Mouse (Mus musculus) limb, embryonic 14.5 days (tissue): ENCODE data around the gene Pld4. TPM values are rescaled to one million over a fixed set of nuclear protein-coding genes. Genes with fewer than 3 reads are reported as not detected.

ENCODE experiments used
- ATAC-seq: fragments of 200-750 bp; cut with Nextera tagmentation; 2 replicates; pipeline ENCODE4 v1.8.0; 2017; ENCODE audit warnings: low read depth, moderate number of reproducible peaks, moderate TSS enrichment; ENCODE audit not compliant: low FRiP score
- DNase-seq: peaks from one replicate; pipeline ENCODE4 v3.0.0-alpha.2; 2015; ENCODE audit warnings: low spot score
- H3K27ac ChIP-seq: fragments of 300-500 bp; sonication (generic); replicated peaks from 2 replicates; pipeline ENCODE4 v1.5.1; 2014; ENCODE audit warnings: low read depth, mild to moderate bottlenecking, low read length, moderate library complexity, mixed read lengths
- H3K27me3 ChIP-seq: fragments of 300-500 bp; sonication (generic); 2 replicates; pipeline ENCODE4 v1.6.1; 2014; ENCODE audit warnings: low read length, mixed read lengths; ENCODE audit not compliant: control insufficient read depth, insufficient read depth
- H3K36me3 ChIP-seq: fragments of 300-500 bp; sonication (generic); 2 replicates; pipeline ENCODE4 v1.6.1; 2014; ENCODE audit warnings: mild to moderate bottlenecking, low read length, moderate library complexity, mixed read lengths; ENCODE audit not compliant: control insufficient read depth, insufficient read depth
- H3K4me1 ChIP-seq: fragments of 300-500 bp; sonication (generic); 2 replicates; pipeline ENCODE4 v1.6.1; 2014; ENCODE audit warnings: antibody characterized with exemption, low read length, mixed read lengths; ENCODE audit not compliant: control insufficient read depth, insufficient read depth
- H3K4me2 ChIP-seq: fragments of 300-500 bp; sonication (generic); replicated peaks from 2 replicates; pipeline ENCODE4 v1.6.1; 2014; ENCODE audit warnings: low read depth, mild to moderate bottlenecking, low read length, moderate library complexity; ENCODE audit not compliant: severe bottlenecking
- H3K4me3 ChIP-seq: fragments of 300-500 bp; sonication (generic); replicated peaks from 2 replicates; pipeline ENCODE4 v1.5.1; 2014; ENCODE audit warnings: low read length
- H3K9ac ChIP-seq: fragments of 300-500 bp; sonication (generic); 2 replicates; pipeline ENCODE4 v1.6.1; 2014; ENCODE audit warnings: mild to moderate bottlenecking, low read depth, low read length, moderate library complexity; ENCODE audit not compliant: severe bottlenecking
- H3K9me3 ChIP-seq: fragments of 300-500 bp; sonication (generic); 2 replicates; pipeline ENCODE4 v1.6.1; 2016; ENCODE audit warnings: low read length; ENCODE audit not compliant: control insufficient read depth
- POLR2A ChIP-seq: fragments of 200-500 bp; IDR thresholded peaks from 2 replicates; pipeline ENCODE4 v1.8.0; 2012; ENCODE audit warnings: inconsistent platforms, mild to moderate bottlenecking, moderate library complexity, borderline replicate concordance; ENCODE audit not compliant: insufficient read depth, insufficient read length; ENCODE audit errors: extremely low read depth
- WGBS: fragments of 180-500 bp; shearing (Covaris S2); extraction: QIAGEN DNeasy Blood & Tissue Kit; methylation state at CpG from one replicate; pipeline ENCODE4 v1.1.7; 2014; 5-methylcytosine and 5-hydroxymethylcytosine counted together
- polyA plus RNA-seq, 2 experiments: library from polyadenylated mRNA; depleted of rRNA in 1 of 2; stranded (reverse) in 1 of 2; unstranded in 1 of 2; fragments of >200 nt; fragmentation: Nextera tagmentation in 1 of 2; extraction: Ambion mirVana in 1 of 2; gene quantifications; 2 replicates each; pipeline versions ENCODE4 v1.2.1 to v1.2.3; 2012 to 2014

Pld4 gene
- polyA plus RNA-seq, 2 experiments: 14.0 to 15.7 TPM

DNA sequence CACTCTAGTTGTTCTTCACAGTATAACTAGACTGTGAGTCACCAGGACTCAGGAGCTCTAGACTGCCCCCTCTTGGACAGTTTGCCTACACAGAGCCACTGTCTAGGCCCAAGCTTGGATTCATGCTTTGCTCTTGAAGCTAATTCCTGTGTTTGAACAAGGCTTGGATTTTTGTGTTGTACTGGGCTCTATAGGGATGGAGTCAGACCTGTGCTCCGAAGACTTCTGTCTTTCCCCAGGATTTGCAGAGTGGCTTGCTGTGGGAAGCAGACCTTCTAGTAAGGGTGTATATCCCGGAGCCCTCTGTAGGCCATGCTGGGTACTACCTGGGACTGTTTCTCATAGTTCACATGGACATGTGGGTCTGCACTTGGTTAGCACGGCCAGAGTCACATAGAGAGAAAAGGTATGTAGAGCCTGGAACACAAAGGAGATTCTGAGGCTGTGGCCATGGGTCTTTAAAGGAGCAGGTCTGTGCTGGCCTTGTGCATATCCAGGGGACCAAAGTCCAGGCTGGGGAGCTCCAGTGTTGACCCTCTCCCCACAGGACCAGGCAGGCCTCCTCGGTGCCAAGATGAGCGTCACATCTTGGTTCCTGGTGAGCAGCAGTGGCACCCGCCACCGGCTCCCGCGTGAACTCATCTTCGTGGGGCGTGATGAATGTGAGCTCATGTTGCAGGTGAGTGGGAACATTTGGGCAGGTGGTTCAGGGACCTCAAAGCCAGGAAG is 36.2 kb upstream of the Pld4 start:
- H3K4me1 ChIP-seq: peaks cover 17% of the 10 kb centered on the region; the same call in 1 of the 2 replicates
- TF ChIP-seq POLR2A: no peak
- H3K9ac ChIP-seq: no peak overlapping the region
- ATAC-seq: peak; percentile 21; the same call in 1 of the 2 replicates
- peaks cover 17% of the 10 kb centered on the region for H3K36me3 ChIP-seq
- no peaks in the 10 kb centered on the region for H3K9me3 ChIP-seq
- no peak overlapping the region for H3K27ac ChIP-seq
- no peak overlapping the region for H3K4me3 ChIP-seq
- WGBS: 75% methylated on average over 11 of the region's 11 CpGs
- DNase-seq: peak; percentile 73
- no peak overlapping the region for H3K4me2 ChIP-seq
- H3K27me3 ChIP-seq: no peaks in the 10 kb centered on the region

DNA sequence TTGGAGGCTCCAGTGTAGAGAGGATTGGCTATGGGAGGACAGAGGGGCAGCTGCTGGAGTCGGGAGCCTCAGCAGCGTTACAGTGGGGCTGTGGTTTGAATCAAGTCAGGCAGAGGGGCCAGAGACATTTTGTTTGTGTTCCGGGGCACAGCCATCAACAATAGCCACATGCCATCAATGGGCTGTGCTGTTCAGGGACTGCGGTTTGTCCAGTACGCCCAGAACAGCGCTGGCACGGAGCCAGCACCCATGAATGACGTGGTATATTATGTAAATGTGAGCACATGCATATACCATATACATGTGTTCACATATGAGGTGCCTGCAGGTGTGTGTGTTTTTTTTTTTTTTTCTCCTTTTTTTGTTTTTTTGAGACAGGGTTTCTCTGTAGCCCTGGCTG is 32.7 kb upstream of the Pld4 start:
- DNase-seq (no peak), ATAC-seq (no peak)
- H3K27ac ChIP-seq: no peak overlapping the region
- no peaks in the 10 kb centered on the region for H3K27me3 ChIP-seq
- peaks cover 38% of the 10 kb centered on the region for H3K36me3 ChIP-seq
- H3K9ac ChIP-seq: no peak overlapping the region
- TF ChIP-seq POLR2A: no peak
- H3K4me2 ChIP-seq: no peak overlapping the region
- H3K4me1 ChIP-seq: peaks cover 9% of the 10 kb centered on the region; the same call in 1 of the 2 replicates
- 78% methylated on average over 8 of the region's 8 CpGs for WGBS
- H3K9me3 ChIP-seq: no peaks in the 10 kb centered on the region
- no peak overlapping the region for H3K4me3 ChIP-seq

DNA sequence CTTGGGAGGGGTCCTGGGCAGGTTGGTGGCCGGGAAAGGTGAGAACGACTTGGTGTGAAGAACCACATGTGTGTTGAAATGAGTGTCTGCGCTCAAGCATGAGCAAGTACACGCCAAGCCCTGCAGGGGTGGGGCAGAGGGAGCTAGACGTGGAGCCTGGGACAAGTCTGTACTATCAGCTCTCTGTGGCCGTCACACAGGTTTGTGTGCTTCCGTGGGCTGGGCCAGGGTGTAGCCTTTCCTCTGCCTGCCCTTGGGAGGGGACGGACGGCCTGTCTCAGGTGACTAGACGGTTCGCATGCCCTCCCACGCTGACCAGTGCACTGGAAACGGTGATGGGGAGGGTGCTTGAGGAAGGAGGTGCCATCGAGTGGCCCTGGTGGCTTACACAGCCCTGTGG is 29.6 kb upstream of the Pld4 start:
- Histone ChIP-seq H3K27me3 (no peaks in the 10 kb centered on the region), H3K4me3 (no peak overlapping the region), H3K4me1 (no peaks in the 10 kb centered on the region), H3K9me3 (no peaks in the 10 kb centered on the region), H3K4me2 (no peak overlapping the region), H3K36me3 (peaks cover 62% of the 10 kb centered on the region), H3K9ac (no peak overlapping the region), H3K27ac (no peak overlapping the region)
- no peak for TF ChIP-seq POLR2A
- WGBS: 88% methylated on average over 13 of the region's 14 CpGs
- DNase-seq: no peak
- ATAC-seq: no peak

DNA sequence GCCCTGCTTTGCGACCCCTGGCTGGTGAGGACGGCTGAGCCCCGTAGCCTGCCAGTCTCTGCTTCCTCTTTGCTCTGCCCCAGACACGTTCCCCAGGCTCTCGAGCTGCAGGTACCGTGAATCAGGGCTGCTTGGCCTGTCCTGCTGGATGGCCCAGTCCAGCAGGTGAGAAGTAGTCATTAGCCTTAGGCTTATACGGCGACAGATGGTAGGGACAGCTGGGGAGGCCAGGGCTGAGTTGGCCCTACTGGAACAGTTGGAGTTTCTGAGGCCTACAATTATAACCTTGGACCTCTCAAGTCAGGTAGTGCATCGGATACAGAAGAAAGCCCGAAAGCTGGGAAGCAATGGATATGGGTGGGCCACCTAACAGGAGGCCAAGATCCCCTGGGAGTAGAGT is 27.9 kb upstream of the Pld4 start:
- DNase-seq (no peak), ATAC-seq (no peak)
- Histone ChIP-seq H3K27me3 (no peaks in the 10 kb centered on the region), H3K36me3 (peaks cover 69% of the 10 kb centered on the region), H3K27ac (no peak overlapping the region), H3K4me1 (no peaks in the 10 kb centered on the region), H3K4me3 (no peak overlapping the region), H3K9me3 (no peaks in the 10 kb centered on the region), H3K4me2 (no peak overlapping the region), H3K9ac (no peak overlapping the region)
- 83% methylated on average over 10 of the region's 10 CpGs for WGBS
- TF ChIP-seq POLR2A: no peak

DNA sequence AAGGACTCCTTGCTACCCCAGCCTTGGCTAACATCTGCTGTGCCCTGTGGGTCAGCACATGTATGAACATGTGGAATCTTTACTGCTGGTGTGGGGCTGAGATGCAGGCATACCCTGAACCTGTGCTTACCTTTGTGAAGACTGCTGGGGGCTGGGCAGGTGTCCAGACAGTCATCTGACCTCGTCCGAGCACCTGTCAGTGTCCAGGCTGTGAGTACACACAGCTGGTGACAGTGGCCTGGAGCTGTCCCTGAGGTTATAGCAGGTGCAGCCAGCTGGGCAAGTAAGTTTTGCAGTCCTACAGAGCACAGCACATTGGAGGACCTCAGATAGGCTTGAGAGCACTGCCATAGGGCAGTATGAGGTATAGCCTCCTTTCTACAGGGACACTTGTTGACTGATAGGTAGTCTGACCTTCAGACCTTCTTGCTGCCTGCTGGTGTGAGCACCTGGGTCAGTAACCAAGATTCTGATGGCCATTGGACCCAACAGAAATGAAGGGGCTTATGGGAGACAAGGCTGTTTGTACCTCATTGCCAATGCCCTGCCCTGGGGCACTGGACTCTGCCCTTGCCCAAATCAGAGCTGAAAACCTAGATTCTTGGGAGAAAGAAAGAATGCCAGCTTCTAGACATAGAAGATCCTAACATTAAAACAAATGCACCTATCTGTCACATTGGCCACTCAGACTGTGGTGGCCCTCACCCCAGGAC is 26.2 kb upstream of the Pld4 start:
- no peaks in the 10 kb centered on the region for H3K9me3 ChIP-seq
- ATAC-seq: no peak
- no peak for DNase-seq
- no peak overlapping the region for H3K4me2 ChIP-seq
- no peak overlapping the region for H3K9ac ChIP-seq
- H3K27me3 ChIP-seq: no peaks in the 10 kb centered on the region
- no peak for TF ChIP-seq POLR2A
- 81% methylated on average over 2 of the region's 2 CpGs for WGBS
- H3K36me3 ChIP-seq: peaks cover 83% of the 10 kb centered on the region
- no peak overlapping the region for H3K4me3 ChIP-seq
- H3K4me1 ChIP-seq: no peaks in the 10 kb centered on the region
- H3K27ac ChIP-seq: no peak overlapping the region
